Mouse (Mus musculus) T-helper 2 cell (primary cell): Measurements from ENCODE around the gene Gm11027.

Experiments used
- in situ Hi-C: fragments of 300-600 bp; cut with MboI, MseI; formaldehyde crosslinking; loops from one replicate; pipeline ENCODE4 v1.15.1; 2025; ENCODE audit warnings: high pct_unique_total_duplicates

Gene Gm11027

GRCm38 (mm10) chr12:116279181-116279580 lies 4.0 kb downstream of the Gm11027 start:
- in situ Hi-C loops: no loop called here

GRCm38 (mm10) chr12:116280149-116280652 lies 5.0 kb downstream of the Gm11027 start:
- in situ Hi-C loops: loop anchor here (5.0 kb wide), 1 partner anchor 37 kb away; no protein-coding TSS in a partner anchor

- in situ Hi-C loops: loop anchor here (5.0 kb wide), 1 partner anchor 36 kb away; no protein-coding TSS in a partner anchor
Measured at GRCm38 (mm10) chr12:116280653-116281364, 5.6 kb downstream of the Gm11027 start, which contains the start of gene Esyt2. Esyt2 (plus strand) TSS chr12:116281196.

GRCm38 (mm10) chr12:116281427-116282281 lies 6.5 kb downstream of the Gm11027 start:
- in situ Hi-C loops: loop anchor here (5.0 kb wide), 1 partner anchor 36 kb away; no protein-coding TSS in a partner anchor

GRCm38 (mm10) chr12:116282856-116283255 lies 7.7 kb downstream of the Gm11027 start:
- in situ Hi-C loops: loop anchor here (5.0 kb wide), 1 partner anchor 34 kb away; no protein-coding TSS in a partner anchor

- in situ Hi-C loops: loop anchor here (5.0 kb wide), 1 partner anchor 34 kb away; no protein-coding TSS in a partner anchor
Measured at GRCm38 (mm10) chr12:116283511-116283910, 8.3 kb downstream of the Gm11027 start.

GRCm38 (mm10) chr12:116293185-116293584 lies 18.0 kb downstream of the Gm11027 start:
- in situ Hi-C loops: no loop called here

GRCm38 (mm10) chr12:116293599-116294292 lies 18.6 kb downstream of the Gm11027 start:
- in situ Hi-C loops: no loop called here

- in situ Hi-C loops: no loop called here
Measured at GRCm38 (mm10) chr12:116299906-116300305, 24.7 kb downstream of the Gm11027 start.

GRCm38 (mm10) chr12:116302181-116302580 lies 27.0 kb downstream of the Gm11027 start:
- in situ Hi-C loops: no loop called here

GRCm38 (mm10) chr12:116306042-116306441 lies 30.9 kb downstream of the Gm11027 start:
- in situ Hi-C loops: no loop called here

- in situ Hi-C loops: no loop called here
Measured at GRCm38 (mm10) chr12:116307870-116308269, 32.7 kb downstream of the Gm11027 start.

GRCm38 (mm10) chr12:116308612-116309011 lies 33.4 kb downstream of the Gm11027 start:
- in situ Hi-C loops: no loop called here

GRCm38 (mm10) chr12:116313816-116314215 lies 38.6 kb downstream of the Gm11027 start:
- in situ Hi-C loops: no loop called here

GRCm38 (mm10) chr12:116315498-116315897 lies 40.3 kb downstream of the Gm11027 start:
- in situ Hi-C loops: loop anchor here (5.0 kb wide), 1 partner anchor 33 kb away; the partner anchor contains the start of gene Esyt2

- in situ Hi-C loops: loop anchor here (5.0 kb wide), 1 partner anchor 36 kb away; the partner anchor contains the start of gene Esyt2
Measured at GRCm38 (mm10) chr12:116317818-116318217, 42.6 kb downstream of the Gm11027 start.
